Mouse (Mus musculus) spleen, postnatal 36 days (tissue): ENCODE data around the gene Ilf2.

Experiments used
- DNase-seq, 2 experiments: peaks; one replicate each; pipeline ENCODE4 v3.0.0; 2022; ENCODE audit warnings: low spot score in 2 of 2, mixed read lengths in 1 of 2

The Ilf2 gene

DNA sequence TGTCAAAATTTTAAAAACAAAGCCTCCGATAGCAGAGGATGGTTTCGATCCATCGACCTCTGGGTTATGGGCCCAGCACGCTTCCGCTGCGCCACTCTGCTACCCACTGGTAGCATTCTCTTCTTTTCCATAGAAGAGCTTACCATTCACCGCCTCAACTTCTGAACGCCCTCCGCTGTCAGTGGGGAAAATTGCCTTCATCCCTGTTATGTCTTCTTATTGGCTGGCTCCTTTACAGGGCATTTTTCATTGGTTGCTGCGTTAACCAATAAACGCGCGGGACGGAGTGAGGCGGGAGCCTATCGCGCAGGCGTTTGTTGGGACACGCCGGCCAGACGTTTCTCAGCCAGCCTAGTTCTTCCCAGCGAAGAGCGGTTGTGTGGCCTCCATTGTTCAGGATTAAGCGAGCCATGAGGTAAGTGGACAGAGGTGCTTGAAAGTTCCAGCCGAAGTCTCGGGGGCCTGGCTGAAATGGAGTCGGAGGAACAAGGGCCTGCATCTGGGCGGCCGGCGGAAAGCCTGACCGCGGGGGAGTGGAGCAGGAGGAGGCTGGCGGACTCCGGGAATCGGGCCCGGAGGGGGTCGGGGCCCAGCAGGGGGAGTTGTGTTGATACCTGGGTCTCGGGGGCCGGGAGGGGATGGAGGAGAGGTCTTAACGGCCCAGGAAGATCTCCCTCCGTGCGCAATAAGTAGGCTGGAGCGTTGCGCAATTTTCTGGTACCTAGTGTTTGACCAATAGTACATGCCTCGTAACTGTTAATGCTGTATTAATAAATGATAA lies at the start of gene Ilf2:
Gene Ilf2, plus strand, starts transcription at position 296 of the 781 bp plus-strand sequence.
- DNase-seq: peak; percentile 93 to 95

DNA sequence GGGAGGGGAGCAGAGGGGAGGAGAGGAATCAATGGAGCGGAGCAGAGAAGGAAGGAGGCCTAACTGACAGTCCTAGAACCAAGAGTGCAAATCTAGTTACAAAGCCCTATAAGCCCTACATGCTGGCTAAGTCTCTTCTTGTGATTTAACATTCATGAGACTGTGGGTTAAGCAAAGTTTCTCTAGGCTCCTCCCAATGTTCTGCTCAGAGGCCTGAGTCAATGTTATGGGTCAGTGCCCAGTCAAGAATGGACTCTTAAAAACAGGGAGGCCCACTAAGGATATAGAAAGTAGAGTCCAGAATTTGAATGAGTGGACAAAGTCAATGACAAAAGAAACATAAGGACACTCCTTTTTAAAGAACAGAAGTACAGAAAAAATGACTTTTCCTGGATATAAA lies 48.4 kb upstream of the Ilf2 start:
- DNase-seq: no peak

DNA sequence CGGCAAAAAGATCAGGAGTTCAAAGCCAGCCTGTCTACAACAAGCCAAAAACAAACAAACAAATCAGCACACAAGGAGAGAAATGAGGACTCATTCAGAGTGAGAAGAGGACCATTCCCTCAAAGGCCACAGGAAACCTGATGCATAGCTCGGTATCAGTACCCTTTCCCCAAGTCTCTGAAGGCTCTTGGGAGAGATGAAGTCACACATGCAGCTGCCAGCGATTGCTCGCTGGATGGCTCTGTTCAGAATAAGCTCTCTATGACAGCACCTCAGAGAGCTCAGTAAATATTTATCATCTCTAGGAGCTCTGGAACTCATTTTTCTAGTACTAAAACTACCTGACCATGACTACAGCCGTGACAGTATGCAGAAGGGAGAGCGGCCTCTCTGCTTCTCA lies 47.7 kb upstream of the Ilf2 start:
- DNase-seq: no peak

DNA sequence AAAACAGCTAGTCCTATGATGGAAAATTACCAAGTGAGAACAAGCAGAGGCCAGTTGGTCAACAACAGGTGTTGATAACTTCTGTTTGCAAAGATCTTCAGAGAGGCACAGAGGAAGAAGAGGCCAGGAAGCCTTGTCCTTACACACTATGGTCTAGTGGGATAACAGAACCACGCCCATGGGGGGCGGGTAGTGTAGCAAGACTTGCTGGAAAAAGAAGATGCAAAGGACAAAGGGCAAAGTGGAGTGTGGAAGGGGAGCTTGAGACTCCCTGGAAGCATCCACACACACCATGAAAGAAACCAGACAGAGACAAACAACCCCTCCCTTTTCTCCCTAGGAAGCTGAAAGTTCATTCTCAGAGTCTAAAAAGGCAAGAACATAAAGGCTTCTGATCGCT lies 46.4 kb upstream of the Ilf2 start:
- no peak for DNase-seq

DNA sequence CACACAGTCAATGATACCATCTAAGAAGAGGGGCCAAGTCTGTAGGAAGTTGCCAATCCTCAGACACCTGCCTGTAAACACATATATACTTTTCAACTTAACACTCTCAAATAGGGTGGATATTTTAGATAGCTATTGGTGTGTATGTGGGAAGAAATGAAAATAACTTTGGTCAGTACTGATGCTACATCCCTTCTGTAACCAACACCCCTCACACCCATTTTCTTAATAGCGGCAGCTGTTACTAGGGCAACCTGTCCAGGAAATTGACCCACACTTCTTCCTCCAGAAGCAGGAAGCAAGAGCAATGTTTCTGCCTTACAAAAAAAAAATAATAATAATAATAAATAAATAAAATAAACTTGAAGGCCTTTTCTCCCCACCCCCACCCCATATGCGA lies 43.6 kb upstream of the Ilf2 start:
- no peak for DNase-seq

DNA sequence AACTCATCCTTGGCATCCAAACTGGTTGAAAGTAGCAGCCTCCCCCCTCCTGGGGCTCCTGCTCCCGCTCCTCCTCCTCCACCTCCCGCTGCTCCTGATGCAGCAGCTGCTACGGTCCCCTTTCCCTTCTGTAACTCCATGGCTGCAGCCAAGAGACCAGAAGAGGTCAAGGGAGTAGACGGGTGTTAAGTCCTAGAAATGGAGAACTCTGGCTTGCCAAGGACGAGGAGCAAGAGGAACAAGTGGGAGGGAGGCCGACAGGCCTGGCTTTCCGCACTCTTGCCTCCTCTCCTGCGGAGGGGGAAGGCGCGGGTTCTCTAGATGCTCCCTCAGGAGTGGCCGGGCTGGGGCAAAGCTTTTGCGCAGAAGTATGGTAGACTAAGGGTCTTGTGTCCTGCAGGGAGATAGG lies 43.1 kb upstream of the Ilf2 start:
- DNase-seq: peak in 1 of 2 experiments; percentile 52

DNA sequence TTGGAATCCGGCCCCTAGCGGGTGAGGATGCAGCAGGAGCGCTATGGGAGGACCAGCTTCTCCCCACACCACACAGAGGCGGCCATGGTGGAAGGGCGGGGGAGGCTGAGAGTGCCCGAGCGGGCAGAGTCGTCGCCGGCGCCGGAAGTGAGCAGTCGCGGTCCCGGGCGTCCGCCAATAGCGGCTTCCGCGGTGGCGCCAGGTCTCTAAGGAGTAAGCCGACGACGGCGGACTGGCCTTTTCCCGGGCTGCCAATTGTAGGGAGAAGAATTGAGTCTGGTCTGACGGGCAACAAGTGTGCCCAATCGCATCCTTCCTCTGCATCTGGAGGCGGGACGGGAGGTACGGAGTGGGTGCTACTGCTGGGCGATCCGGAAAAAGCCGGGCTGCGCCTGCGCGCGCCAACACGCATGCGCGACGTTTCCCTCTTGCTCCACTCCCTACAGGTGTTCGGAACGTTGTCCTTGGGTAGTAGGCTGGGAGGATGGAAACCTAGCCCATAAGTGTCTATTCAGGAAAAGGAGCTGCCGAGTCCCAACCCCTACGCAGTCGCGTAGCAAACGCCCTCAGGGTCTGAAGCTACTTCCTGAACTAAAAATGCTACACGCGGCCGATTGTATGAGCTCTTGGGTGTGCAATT lies 42.4 kb upstream of the Ilf2 start, which contains the start of gene Ints3:
Gene Ints3, minus strand, starts transcription at position 242 of the 640 bp plus-strand sequence.
- DNase-seq: peak; percentile 100

DNA sequence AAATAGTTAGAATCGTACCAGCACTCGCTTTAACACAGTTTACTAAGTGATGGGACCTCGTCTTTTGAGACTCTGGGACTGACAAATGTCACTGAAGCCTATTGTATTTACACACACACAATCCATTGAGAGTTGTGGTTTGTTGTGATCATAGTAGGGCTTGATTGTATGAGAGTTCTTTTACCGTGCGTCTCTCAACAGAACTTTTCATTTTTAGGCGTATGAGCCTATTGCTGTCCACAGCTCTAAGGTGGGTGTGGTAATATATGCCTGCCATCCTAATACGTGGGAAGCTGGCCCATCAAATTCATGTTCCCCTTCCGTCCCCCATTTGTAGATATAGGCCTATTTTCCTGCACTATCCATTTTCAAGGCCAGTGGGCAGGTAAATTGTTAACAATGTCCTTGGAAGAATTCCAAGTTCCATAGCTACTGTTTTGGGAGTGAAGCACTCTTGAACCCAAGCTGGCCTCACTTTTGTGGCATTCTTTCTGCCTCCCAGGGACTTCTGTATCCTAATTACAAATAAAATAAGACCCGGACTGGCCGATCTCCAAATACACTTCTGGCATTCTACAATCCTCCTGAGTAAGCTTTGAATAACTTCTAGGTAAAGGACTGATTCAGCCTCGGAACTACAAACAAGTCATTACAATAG lies 41.7 kb upstream of the Ilf2 start:
- DNase-seq: no peak

DNA sequence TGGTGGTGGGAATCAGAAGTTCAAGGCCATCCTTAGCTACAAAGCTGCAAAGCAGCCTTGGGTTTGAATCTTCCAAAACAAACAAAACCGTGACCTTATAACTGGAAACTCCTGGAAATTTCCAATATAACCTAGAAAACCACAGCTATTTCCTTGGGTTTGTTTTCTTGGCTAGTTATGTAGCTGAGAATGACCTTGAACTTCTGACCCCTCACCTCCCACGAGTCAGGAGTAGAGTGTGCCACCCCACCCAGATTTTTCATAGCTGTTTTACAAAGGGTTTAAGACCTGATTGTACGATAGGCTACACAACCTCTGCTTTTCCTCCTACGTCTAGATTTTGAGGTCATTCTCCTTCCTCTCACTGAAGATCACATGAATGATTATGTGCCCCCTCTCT lies 38.8 kb upstream of the Ilf2 start:
- DNase-seq: no peak

DNA sequence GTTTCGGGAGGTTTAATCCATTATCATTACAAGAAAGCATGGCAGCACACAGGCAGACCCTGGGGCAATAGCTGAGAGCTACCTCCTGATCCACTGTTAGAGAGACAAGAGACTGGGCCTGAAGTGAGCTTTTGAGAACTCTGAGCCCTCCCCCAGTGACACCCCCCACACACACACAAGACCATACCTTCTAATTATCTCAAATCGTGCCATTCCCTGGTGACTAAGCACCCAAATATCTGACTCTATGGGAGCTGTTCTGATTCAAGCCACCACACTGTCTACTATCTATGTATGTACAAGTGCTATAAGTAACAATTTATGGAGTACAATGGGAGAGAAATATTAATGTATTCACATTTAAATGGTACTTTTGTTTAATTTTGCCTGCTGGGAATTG lies 35.2 kb upstream of the Ilf2 start:
- DNase-seq: no peak

DNA sequence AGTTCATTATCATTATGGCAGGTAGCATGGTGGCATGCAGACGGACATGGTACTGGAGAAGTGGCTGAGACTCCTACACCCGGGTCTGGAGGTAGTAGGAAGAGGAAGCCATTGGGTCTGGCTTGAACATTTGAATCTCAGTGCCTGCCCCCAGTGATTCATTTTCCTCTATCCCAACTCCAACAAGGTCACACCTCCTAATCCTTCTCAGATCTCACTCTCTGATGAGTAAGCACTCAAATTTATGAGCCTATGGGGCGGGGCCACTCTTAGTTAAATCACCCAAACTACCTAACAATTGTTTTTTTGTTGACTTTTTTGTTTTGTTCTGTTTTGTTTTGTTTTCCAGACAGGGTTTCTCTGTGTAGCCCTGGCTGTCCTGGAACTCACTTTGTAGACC lies 31.9 kb upstream of the Ilf2 start:
- DNase-seq: no peak

DNA sequence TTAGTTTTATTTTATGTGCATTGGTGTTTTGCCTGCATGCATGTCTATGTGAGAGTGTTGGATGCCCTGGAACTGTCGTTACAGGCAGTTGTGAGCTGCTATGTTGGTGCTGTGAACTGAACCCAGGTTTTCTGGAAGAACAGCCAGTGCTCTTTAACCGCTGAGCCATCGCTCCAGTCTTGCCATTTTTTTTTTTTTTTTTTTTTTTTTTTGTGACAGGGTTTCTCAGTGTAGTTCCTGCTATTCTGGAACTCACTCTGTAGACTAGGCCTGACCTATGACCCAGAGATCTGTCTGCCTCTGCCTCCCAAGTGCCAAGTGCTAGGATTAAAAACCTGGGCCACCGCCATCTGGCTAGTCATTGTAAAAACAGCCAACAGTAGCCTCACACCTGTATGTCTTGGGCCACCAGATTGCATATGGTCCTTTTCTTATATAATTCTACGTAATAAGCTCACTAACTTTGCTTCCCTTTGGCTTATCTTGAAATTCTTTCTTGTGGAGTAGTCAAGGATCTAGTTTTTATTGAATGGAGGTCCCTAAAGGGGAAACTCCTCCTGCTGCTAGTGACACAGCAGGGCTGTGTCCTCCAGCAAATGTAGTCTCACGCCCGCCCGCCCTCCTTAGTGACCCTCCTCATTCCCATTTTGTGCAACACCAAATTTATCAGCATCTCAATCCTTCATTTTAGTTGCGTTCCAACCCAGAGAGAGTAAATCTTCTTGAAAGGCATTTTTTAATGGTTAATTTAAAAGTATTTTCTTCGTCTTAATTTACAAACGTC lies 30.3 kb upstream of the Ilf2 start:
- no peak for DNase-seq

DNA sequence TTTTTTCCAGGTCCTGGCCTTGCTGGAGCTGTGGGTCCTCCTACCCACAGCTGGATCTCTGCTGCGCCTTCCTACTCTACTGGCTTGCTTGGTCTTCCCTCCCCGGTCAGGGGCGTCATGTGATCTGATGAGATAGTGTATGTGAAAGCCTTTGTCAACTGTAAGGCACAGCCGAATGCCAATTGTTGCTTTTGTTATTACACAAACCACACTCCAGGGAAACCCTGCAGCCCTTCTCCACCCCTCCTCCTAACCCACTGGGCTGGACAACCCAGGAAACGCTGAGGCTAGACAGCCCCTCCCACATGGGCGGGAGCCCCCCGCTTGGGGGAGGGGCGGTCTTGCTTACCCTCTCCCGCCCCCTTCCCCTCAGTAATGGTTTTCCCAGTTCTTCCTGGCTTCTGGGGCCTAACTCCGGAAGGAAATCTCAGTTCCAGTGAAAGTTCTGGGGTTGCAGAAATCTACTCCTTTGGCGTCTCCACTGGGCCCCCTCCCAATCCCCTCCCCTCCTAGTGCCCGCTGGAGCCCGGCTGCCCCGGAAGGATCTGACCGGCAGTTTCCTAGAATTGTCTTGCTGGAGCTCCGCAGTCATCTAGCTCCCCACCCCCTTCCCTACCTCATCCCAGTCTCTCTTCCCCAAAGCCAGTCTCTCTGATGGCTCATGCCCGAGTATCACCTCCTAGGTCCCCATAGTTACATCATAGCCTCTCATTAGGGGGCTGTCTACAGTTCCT lies 29.4 kb upstream of the Ilf2 start:
- DNase-seq: peak; percentile 46 to 49

DNA sequence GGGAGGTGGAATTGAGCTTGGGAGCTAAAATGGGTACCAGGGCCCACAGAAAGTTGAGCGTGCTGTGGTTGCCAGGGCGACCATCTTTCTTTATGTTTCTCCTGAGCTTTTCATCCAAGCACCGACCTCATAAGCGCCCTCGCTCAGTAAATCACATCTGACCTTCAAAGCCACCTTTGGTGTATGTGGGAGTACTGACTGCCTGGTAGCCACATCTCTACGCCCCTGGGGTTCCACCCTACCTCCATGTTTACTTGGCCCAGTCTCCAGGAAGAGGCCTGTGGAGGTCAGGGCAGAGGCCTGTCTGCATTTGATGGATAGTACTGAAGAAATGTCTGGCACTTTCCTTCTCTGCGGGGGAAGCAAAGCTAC lies 28.8 kb upstream of the Ilf2 start:
- DNase-seq: no peak

DNA sequence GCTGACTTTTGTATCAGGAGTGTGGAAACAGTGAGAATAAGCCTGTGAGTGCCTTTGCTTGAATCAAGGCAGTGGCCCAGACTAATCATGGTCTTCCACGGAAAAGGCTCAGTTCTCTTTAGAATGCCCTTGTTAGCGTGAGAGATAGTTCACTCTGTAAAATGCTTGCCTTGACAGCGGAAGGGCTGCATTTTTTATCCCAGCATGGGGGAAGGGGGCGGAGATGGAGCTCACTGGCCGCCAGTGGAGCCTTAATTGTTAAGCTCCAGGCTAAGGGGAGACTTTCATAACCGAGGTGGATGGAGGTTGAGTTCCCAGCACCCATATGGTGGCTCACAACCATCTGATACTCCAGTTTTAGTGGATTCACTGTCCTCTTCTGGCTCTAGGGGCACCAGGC lies 27.3 kb upstream of the Ilf2 start:
- DNase-seq: no peak

DNA sequence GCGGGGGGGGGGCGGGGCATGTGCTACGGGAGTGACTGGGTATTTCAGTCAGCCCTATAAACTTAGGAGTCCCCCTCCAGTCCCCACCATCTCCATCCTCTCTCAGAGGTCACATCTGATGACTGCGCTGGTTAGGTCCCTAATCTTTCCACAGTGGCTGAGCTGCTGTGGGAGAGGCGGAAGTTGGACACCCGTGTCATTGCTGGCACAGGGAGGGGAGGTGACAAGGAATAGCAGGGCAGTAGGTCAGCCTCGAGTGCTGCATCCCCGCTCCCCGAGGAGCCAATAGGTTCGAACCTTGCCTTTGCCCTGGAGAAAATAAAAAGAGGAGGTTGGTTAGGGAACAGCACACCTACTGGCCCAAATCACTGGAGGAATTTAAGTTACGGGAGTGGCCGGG lies 25.1 kb upstream of the Ilf2 start:
- DNase-seq: no peak

DNA sequence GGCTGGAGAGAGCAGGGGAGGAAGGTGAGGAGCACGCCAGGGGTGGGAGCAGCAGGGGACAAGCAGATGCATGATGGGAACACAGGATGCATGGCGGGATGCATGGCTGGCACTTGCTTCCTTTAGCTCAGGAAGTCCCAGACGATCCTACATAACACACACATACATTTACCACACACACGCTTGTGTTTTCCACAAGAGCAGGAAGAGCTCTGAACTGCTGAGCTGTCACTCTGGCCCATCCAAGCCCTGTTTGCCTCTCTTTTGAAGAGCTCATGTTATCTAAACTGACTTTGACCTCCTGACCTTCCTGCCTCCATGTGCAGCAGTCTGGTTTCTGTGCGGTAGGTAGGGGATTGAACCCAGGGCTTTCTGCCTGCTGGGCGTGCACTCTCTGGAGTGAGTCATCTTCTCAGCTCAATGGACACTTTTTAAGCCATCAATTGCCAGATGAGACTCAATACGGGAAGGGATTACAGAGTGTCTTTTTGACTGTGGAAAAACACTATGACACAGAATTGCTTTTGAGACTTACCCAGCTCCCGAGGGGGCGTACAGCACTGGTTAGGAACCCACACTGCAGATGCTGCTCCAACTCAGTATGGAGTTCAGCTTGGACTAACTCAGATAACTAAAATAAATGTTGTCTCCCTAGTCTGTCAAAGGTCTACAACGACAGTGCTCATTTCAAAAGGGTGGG lies 24.4 kb upstream of the Ilf2 start:
- no peak for DNase-seq

DNA sequence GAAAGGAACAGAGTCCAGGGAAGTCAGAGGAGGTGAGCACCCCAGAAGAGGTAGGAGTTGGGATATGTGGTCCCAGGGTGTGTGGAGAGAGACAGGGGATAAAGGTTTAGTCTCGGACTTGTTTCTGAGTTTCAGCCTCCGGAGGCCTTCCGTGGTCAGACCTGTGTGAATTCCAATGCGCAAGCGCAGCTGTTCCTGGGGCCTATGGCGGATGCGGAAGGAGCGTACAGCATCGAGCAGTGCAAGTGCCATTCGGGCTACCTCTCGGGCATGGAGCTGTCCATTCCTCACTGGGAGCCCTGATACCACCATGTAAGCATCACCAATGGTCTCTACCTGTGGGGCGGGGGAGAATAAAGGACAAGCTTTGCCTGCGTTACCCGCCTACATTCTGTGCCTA lies 21.0 kb upstream of the Ilf2 start:
- DNase-seq: no peak

DNA sequence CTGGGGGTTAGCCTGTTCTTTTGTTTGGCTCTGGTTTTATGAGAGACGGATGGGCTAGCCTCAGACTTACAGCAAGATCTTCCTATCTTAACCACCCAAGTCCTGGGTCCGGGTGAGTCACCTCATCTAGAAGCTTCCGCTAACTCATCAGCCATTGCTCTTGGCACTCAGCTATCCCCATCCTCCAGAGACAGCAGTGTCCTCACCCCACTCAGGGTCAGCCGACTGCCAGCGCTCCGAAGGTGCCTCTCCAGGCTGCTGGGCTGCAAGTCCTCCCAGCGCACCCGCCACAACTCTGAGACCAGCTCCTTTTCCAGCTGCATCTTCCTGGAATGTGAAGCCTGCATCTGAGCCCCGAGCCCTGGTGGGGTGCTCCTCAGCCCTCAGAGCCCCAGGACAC lies 16.2 kb upstream of the Ilf2 start:
- no peak for DNase-seq

DNA sequence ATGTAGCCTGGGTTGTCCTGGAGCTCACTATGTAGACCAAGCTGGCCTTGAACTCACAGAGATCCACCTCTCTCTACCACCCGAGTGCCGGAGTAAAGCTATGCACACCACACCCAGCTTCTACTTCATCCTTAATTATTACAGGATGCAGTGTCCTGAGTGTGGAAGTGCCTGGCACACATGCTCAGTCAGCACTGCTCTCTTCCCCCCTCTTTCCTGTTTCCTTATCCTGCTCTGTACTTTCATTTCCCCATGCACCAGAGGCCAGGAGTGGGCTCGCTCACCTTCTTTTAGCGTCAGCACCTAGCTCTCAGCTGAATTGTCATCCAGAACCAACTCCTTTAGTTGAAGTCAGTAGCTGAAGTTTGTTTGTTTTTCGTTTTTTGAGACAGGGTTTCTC lies 15.6 kb upstream of the Ilf2 start:
- no peak for DNase-seq

DNA sequence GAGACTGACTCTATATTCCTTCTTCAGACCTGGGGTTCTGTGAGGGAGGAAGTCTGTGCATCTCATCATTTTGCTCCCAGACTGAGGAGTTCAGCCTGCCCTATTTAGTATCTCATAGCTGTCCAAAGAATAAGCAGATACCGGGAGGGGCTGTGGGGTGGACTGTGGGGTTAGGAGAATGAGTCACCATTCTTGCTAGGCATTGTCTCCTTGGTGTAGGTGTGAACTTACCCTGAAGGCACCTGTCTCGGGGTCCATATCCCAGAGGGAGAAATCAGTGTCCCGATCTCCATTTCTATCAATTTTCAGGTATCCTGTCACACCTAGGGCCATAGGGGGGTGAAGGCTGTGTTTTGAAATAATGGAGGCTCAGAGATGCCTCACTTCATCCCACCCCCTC lies 14.0 kb upstream of the Ilf2 start:
- DNase-seq: no peak
